Mouse (Mus musculus) heart, postnatal 0 days (tissue): ENCODE measurements around the gene Spsb1.

Source experiments
- CTCF ChIP-seq: IDR thresholded peaks from 2 replicates; pipeline ENCODE4 v1.5.1; 2016; ENCODE audit warnings: antibody characterized with exemption, control low read depth, low read depth
- EP300 ChIP-seq: IDR thresholded peaks from 2 replicates; pipeline ENCODE4 v1.6.1; 2016; ENCODE audit warnings: antibody characterized with exemption, low read depth

DNA sequence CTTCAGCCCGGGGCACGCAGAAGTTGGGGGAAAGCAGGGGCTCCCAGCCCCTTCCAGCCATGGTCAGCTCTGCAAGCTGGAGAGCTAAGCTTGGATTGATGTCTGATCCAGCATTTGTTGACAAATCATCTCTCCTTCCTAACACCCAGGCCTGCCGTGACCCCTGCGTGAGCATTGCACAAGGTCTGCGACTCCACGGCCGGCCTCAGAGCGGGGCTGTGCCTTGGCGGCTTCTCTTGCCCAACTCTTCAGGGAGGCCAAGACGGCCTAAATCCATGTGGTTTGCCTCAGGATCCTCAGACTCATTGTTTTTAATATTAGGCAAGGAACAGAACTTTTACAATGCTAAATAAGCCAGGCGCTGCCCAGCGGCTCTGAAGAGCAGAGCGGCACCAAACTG, 3.6 kb downstream of the Spsb1 start:
- no peak for TF ChIP-seq CTCF
- no peak for TF ChIP-seq EP300
